Mouse (Mus musculus) forebrain, embryonic 10.5 days (tissue): ENCODE measurements around the gene Kmt2d. TPM values are rescaled to one million over a fixed set of nuclear protein-coding genes. Genes with fewer than 3 reads are reported as not detected.

Source experiments
- DNase-seq: peaks from one replicate; pipeline ENCODE4 v3.0.0-alpha.2; 2017; ENCODE audit warnings: low spot score; ENCODE audit errors: extremely low spot score
- H3K27ac ChIP-seq: fragments of 300-500 bp; sonication (generic); 2 replicates; pipeline ENCODE4 v1.5.1; 2016; ENCODE audit warnings: mild to moderate bottlenecking
- H3K27me3 ChIP-seq: fragments of 300-500 bp; sonication (generic); 2 replicates; pipeline ENCODE4 v1.6.1; 2016; ENCODE audit warnings: mild to moderate bottlenecking; ENCODE audit not compliant: poor library complexity, severe bottlenecking
- H3K36me3 ChIP-seq: fragments of 300-500 bp; sonication (generic); replicated peaks from 2 replicates; pipeline ENCODE4 v1.6.1; 2016; ENCODE audit warnings: mild to moderate bottlenecking, moderate library complexity
- H3K4me1 ChIP-seq: fragments of 300-500 bp; sonication (generic); 2 replicates; pipeline ENCODE4 v1.6.1; 2016
- H3K4me3 ChIP-seq: fragments of 300-500 bp; sonication (generic); 2 replicates; pipeline ENCODE4 v1.5.1; 2016; ENCODE audit warnings: mild to moderate bottlenecking, moderate library complexity
- H3K9me3 ChIP-seq: fragments of 300-500 bp; sonication (generic); 2 replicates; pipeline ENCODE4 v1.6.1; 2016; ENCODE audit warnings: mild to moderate bottlenecking, moderate library complexity
- WGBS: fragments of 180-500 bp; shearing (Covaris S2); methylation state at CpG from one replicate; pipeline ENCODE4 v1.1.7; 2016; 5-methylcytosine and 5-hydroxymethylcytosine counted together
- polyA plus RNA-seq: library from polyadenylated mRNA; unstranded; fragments of >200 nt; fragmentation: Nextera tagmentation; extraction: Ambion mirVana; gene quantifications from 2 replicates; pipeline ENCODE4 v1.2.1, GENCODE M21; 2016

The Kmt2d gene
- polyA plus RNA-seq, 1 experiment from 2014 or later: 11.8 TPM

GRCm38 (mm10) chr15:98792233-98793020, 78.6 kb downstream of the Kmt2d start:
- Histone ChIP-seq H3K27ac (no peak overlapping the region), H3K27me3 (peaks cover 100% of the 10 kb centered on the region), H3K36me3 (no peaks in the 10 kb centered on the region), H3K4me1 (peaks cover 64% of the 10 kb centered on the region), H3K9me3 (no peaks in the 10 kb centered on the region), H3K4me3 (peak overlapping the region; percentile 15)
- 2% methylated on average over 75 of the region's 75 CpGs for WGBS
- no peak for DNase-seq

- DNase-seq: no peak
- Histone ChIP-seq H3K27me3 (peaks cover 100% of the 10 kb centered on the region), H3K36me3 (no peaks in the 10 kb centered on the region), H3K4me3 (peak overlapping the region; percentile 15; the same call in 1 of the 2 replicates), H3K27ac (no peak overlapping the region), H3K4me1 (peaks cover 58% of the 10 kb centered on the region), H3K9me3 (no peaks in the 10 kb centered on the region)
- WGBS: under 1% methylated on average over 23 of the region's 23 CpGs
Observed at GRCm38 (mm10) chr15:98791771-98792170, 79.2 kb downstream of the Kmt2d start.

- Histone ChIP-seq H3K27ac (no peak overlapping the region), H3K36me3 (no peaks in the 10 kb centered on the region), H3K27me3 (peaks cover 100% of the 10 kb centered on the region), H3K4me1 (peaks cover 52% of the 10 kb centered on the region), H3K9me3 (no peaks in the 10 kb centered on the region), H3K4me3 (peak overlapping the region; percentile 15; the same call in 1 of the 2 replicates)
- DNase-seq: peak; percentile 40
- 1% methylated on average over 12 of the region's 12 CpGs for WGBS
Observed at GRCm38 (mm10) chr15:98791221-98791620, 79.8 kb downstream of the Kmt2d start.

- peaks cover 100% of the 10 kb centered on the region for H3K27me3 ChIP-seq
- H3K4me1 ChIP-seq: peaks cover 48% of the 10 kb centered on the region
- no peak overlapping the region for H3K27ac ChIP-seq
- no peaks in the 10 kb centered on the region; the same call in 1 of the 2 replicates for H3K9me3 ChIP-seq
- WGBS: under 1% methylated on average over 23 of the region's 23 CpGs
- H3K36me3 ChIP-seq: no peaks in the 10 kb centered on the region
- no peak for DNase-seq
- H3K4me3 ChIP-seq: peak overlapping the region; percentile 15
Observed at GRCm38 (mm10) chr15:98790761-98791160, 80.2 kb downstream of the Kmt2d start.

GRCm38 (mm10) chr15:98789661-98790535, 81.1 kb downstream of the Kmt2d start, which contains the start of gene Wnt1:
Gene Wnt1 (plus strand): TSS chr15:98789857.
- Histone ChIP-seq H3K27me3 (peaks cover 100% of the 10 kb centered on the region), H3K4me3 (peak within 1 kb of the TSS; percentile 31), H3K27ac (0 out of 2 replicates have a peak within 1 kb of the TSS, but pooled peaks have one; percentile 30), H3K9me3 (no peaks in the 10 kb centered on the region; the same call in 1 of the 2 replicates), H3K36me3 (no peaks in the 10 kb centered on the region), H3K4me1 (peaks cover 46% of the 10 kb centered on the region)
- DNase-seq: peak; percentile 67
- 2% methylated on average over 51 of the region's 51 CpGs for WGBS

- peaks cover 100% of the 10 kb centered on the region for H3K27me3 ChIP-seq
- 0 out of 2 replicates have a peak overlapping the region, but pooled peaks have one; percentile 30 for H3K27ac ChIP-seq
- H3K36me3 ChIP-seq: no peaks in the 10 kb centered on the region
- no peaks in the 10 kb centered on the region; the same call in 1 of the 2 replicates for H3K9me3 ChIP-seq
- 12% methylated on average over 24 of the region's 24 CpGs for WGBS
- peak overlapping the region; percentile 31 for H3K4me3 ChIP-seq
- H3K4me1 ChIP-seq: peaks cover 42% of the 10 kb centered on the region
- no peak for DNase-seq
Observed at GRCm38 (mm10) chr15:98788972-98789660, 81.9 kb downstream of the Kmt2d start.

GRCm38 (mm10) chr15:98787930-98788329, 83.1 kb downstream of the Kmt2d start:
- H3K9me3 ChIP-seq: no peaks in the 10 kb centered on the region; the same call in 1 of the 2 replicates
- H3K27me3 ChIP-seq: peaks cover 98% of the 10 kb centered on the region
- no peak overlapping the region for H3K4me3 ChIP-seq
- H3K36me3 ChIP-seq: no peaks in the 10 kb centered on the region
- H3K4me1 ChIP-seq: peaks cover 35% of the 10 kb centered on the region
- 44% methylated on average over 4 of the region's 4 CpGs for WGBS
- no peak for DNase-seq
- no peak overlapping the region for H3K27ac ChIP-seq

- no peak overlapping the region for H3K4me3 ChIP-seq
- no peak overlapping the region for H3K27ac ChIP-seq
- 43% methylated on average over 7 of the region's 7 CpGs for WGBS
- DNase-seq: no peak
- H3K27me3 ChIP-seq: peaks cover 98% of the 10 kb centered on the region
- no peaks in the 10 kb centered on the region for H3K36me3 ChIP-seq
- peaks cover 14% of the 10 kb centered on the region for H3K4me1 ChIP-seq
- no peaks in the 10 kb centered on the region; the same call in 1 of the 2 replicates for H3K9me3 ChIP-seq
Observed at GRCm38 (mm10) chr15:98785744-98786143, 85.3 kb downstream of the Kmt2d start.

Other genes with a start within 250 kb of the Kmt2d start
- 19.9 and 21.7 TPM in 2 replicates for gene Cacnb3, start 240.4 kb downstream of the Kmt2d start, polyA plus RNA-seq
- 27.3 and 28.5 TPM in 2 replicates for gene Ddx23, start 208.3 kb downstream of the Kmt2d start, polyA plus RNA-seq
- 1.8 and 2.2 TPM in 2 replicates for gene Rnd1, start 193.7 kb downstream of the Kmt2d start, polyA plus RNA-seq
- 0.86 and 0.90 TPM in 2 replicates for gene Ccdc65, start 163.0 kb downstream of the Kmt2d start, polyA plus RNA-seq
- gene Fkbp11, start 143.0 kb downstream of the Kmt2d start, polyA plus RNA-seq: 16.7 and 17.1 TPM in 2 replicates
- 42.1 and 42.5 TPM in 2 replicates for gene Arf3, start 108.0 kb downstream of the Kmt2d start, polyA plus RNA-seq
- gene Wnt10b, start 93.1 kb downstream of the Kmt2d start, polyA plus RNA-seq: 0.12 and 0.33 TPM in 2 replicates
- gene Wnt1, start 81.3 kb downstream of the Kmt2d start, polyA plus RNA-seq: 0.49 and 1.3 TPM in 2 replicates
- gene Ddn, start 61.7 kb downstream of the Kmt2d start, polyA plus RNA-seq: 0.10 TPM in 1 of 2 replicates, not detected in the other
- 90.4 and 93.5 TPM in 2 replicates for gene Prkag1, start 39.7 kb downstream of the Kmt2d start, polyA plus RNA-seq
- 22.2 and 25.9 TPM in 2 replicates for gene Rhebl1, start 23.3 kb upstream of the Kmt2d start, polyA plus RNA-seq
- gene Dhh, start 27.3 kb upstream of the Kmt2d start, polyA plus RNA-seq: 0.24 and 0.48 TPM in 2 replicates
- gene Lmbr1l, start 47.0 kb upstream of the Kmt2d start, polyA plus RNA-seq: 23.9 and 25.3 TPM in 2 replicates
- gene Tuba1b, start 63.4 kb upstream of the Kmt2d start, polyA plus RNA-seq: 2,760 and 2,766 TPM in 2 replicates
- not detected in 2 replicates for gene Gm49450, start 82.3 kb upstream of the Kmt2d start, polyA plus RNA-seq
- 2,769 and 3,107 TPM in 2 replicates for gene Tuba1a, start 82.5 kb upstream of the Kmt2d start, polyA plus RNA-seq
- 160 and 171 TPM in 2 replicates for gene Tuba1c, start 158.7 kb upstream of the Kmt2d start, polyA plus RNA-seq
- gene Prph, start 184.0 kb upstream of the Kmt2d start, polyA plus RNA-seq: 0.20 and 0.33 TPM in 2 replicates
- 51.1 and 53.1 TPM in 2 replicates for gene Troap, start 203.4 kb upstream of the Kmt2d start, polyA plus RNA-seq
- 0.12 TPM in 1 of 2 replicates, not detected in the other for gene C1ql4, start 216.6 kb upstream of the Kmt2d start, polyA plus RNA-seq
- gene Dnajc22, start 222.0 kb upstream of the Kmt2d start, polyA plus RNA-seq: 1.0 and 1.2 TPM in 2 replicates